Comparison of ENCODE assay signal across 32 mouse cellular contexts in genomic region chr13:9891088-9891487, GRCm38 (mm10).
DNase-seq lines count a peak whose midpoint lies in the region; ATAC-seq and TF ChIP-seq lines count a peak whose summit lies in the region.
"Had no signal": no experiment of that assay in that cellular context is flagged by ENCODE, and none has a peak within 500 bp of the region (broad histone marks: within the 10 kb centered on the region; RNA-seq: fewer than 3 reads in every experiment).

No protein-coding gene starts in this region.

- peak; percentile 31 for TF ChIP-seq CTCF in left cerebral cortex, adult 2 months (IDR thresholded peaks at IDR 0.05)
- peak; percentile 57 for TF ChIP-seq CTCF in midbrain, postnatal 0 days (IDR thresholded peaks at IDR 0.05)
- no peak for TF ChIP-seq CTCF in stomach, postnatal 0 days (IDR thresholded peaks at IDR 0.05; ENCODE audit: low read depth)

- peak overlapping the region; percentile 64 for H3K27ac ChIP-seq in left cerebral cortex, adult 2 months
- no peak overlapping the region for H3K27ac ChIP-seq in midbrain, embryonic 15.5 days
- no peak overlapping the region for H3K27ac ChIP-seq in midbrain, embryonic 16.5 days (ENCODE audit: low read length)
- no peak overlapping the region for H3K27ac ChIP-seq in midbrain, postnatal 0 days (ENCODE audit: low read depth, low read length)
- no peak overlapping the region for H3K27ac ChIP-seq in stomach, postnatal 0 days (replicated peaks)
- H3K27ac ChIP-seq: embryonic facial prominence, embryonic 10.5 days; embryonic facial prominence, embryonic 13.5 days; forebrain, embryonic 13.5 days; heart, adult 2 months; heart, embryonic 10.5 days; heart, embryonic 13.5 days; hindbrain, embryonic 15.5 days; intestine, embryonic 15.5 days had no signal

- no peak overlapping the region for H3K9ac ChIP-seq in midbrain, embryonic 15.5 days
- no peak overlapping the region for H3K9ac ChIP-seq in midbrain, embryonic 16.5 days (ENCODE audit: low read depth, low read length)
- H3K9ac ChIP-seq in midbrain, postnatal 0 days (replicated peaks; ENCODE audit: low read length, poor library complexity, severe bottlenecking): no peak overlapping the region
- H3K9ac ChIP-seq in stomach, postnatal 0 days (ENCODE audit: low read length): no peak overlapping the region
- H3K9ac ChIP-seq: embryonic facial prominence, embryonic 13.5 days; forebrain, embryonic 13.5 days; heart, embryonic 13.5 days; hindbrain, embryonic 15.5 days; intestine, embryonic 15.5 days had no signal

- TF ChIP-seq EP300 in stomach, postnatal 0 days (optimal IDR thresholded peaks at IDR 0.05): no peak

- no peak overlapping the region for H3K4me2 ChIP-seq in midbrain, embryonic 15.5 days
- no peak overlapping the region for H3K4me2 ChIP-seq in midbrain, embryonic 16.5 days (ENCODE audit: low read length)
- H3K4me2 ChIP-seq in midbrain, postnatal 0 days (ENCODE audit: low read depth, low read length, poor library complexity, severe bottlenecking): no peak overlapping the region
- no peak overlapping the region for H3K4me2 ChIP-seq in stomach, postnatal 0 days (replicated peaks; ENCODE audit: low read depth)
- H3K4me2 ChIP-seq: embryonic facial prominence, embryonic 13.5 days; forebrain, embryonic 13.5 days; heart, embryonic 13.5 days; hindbrain, embryonic 15.5 days; intestine, embryonic 15.5 days had no signal

- H3K27me3 ChIP-seq in midbrain, embryonic 15.5 days (replicated peaks): no peaks in the 10 kb centered on the region
- H3K27me3 ChIP-seq in midbrain, embryonic 16.5 days (ENCODE audit: control insufficient read depth, insufficient read depth, low read depth, low read length): no peaks in the 10 kb centered on the region
- no peaks in the 10 kb centered on the region for H3K27me3 ChIP-seq in midbrain, postnatal 0 days (ENCODE audit: insufficient read depth, low read length)
- no peaks in the 10 kb centered on the region for H3K27me3 ChIP-seq in stomach, postnatal 0 days (ENCODE audit: control insufficient read depth, insufficient read depth, low read length)
- H3K27me3 ChIP-seq: CH12.LX; embryonic facial prominence, embryonic 13.5 days; forebrain, embryonic 13.5 days; heart, embryonic 13.5 days; hindbrain, embryonic 15.5 days; intestine, embryonic 15.5 days had no signal

- intact Hi-C loops in left cerebral cortex, adult 2 months (cut with DNase I): no loop called here

- 71% methylated on average over 1 of the region's 1 CpGs for WGBS in midbrain, embryonic 15.5 days
- WGBS in midbrain, embryonic 16.5 days: 74% methylated on average over 1 of the region's 1 CpGs
- WGBS in midbrain, postnatal 0 days: 55% methylated on average over 1 of the region's 1 CpGs
- WGBS in stomach, postnatal 0 days: 78% methylated on average over 1 of the region's 1 CpGs

- H3K36me3 ChIP-seq in midbrain, embryonic 15.5 days (replicated peaks): no peaks in the 10 kb centered on the region
- no peaks in the 10 kb centered on the region for H3K36me3 ChIP-seq in midbrain, embryonic 16.5 days (ENCODE audit: control insufficient read depth, insufficient read depth, low read length)
- no peaks in the 10 kb centered on the region for H3K36me3 ChIP-seq in midbrain, postnatal 0 days (ENCODE audit: insufficient read depth, low read length)
- no peaks in the 10 kb centered on the region for H3K36me3 ChIP-seq in stomach, postnatal 0 days (ENCODE audit: control insufficient read depth, insufficient read depth, low read length)
- H3K36me3 ChIP-seq: embryonic facial prominence, embryonic 10.5 days; embryonic facial prominence, embryonic 13.5 days; G1E; heart, embryonic 10.5 days; heart, embryonic 13.5 days; hindbrain, embryonic 15.5 days; intestine, embryonic 15.5 days had no signal

- H3K4me3 ChIP-seq in left cerebral cortex, adult 2 months: no peak overlapping the region
- no peak overlapping the region for H3K4me3 ChIP-seq in midbrain, embryonic 15.5 days
- no peak overlapping the region for H3K4me3 ChIP-seq in midbrain, embryonic 16.5 days (ENCODE audit: low read depth, low read length)
- no peak overlapping the region for H3K4me3 ChIP-seq in midbrain, postnatal 0 days (ENCODE audit: low read depth, low read length)
- H3K4me3 ChIP-seq in stomach, postnatal 0 days (ENCODE audit: low read depth, low read length): no peak overlapping the region
- H3K4me3 ChIP-seq: embryonic facial prominence, embryonic 10.5 days; embryonic facial prominence, embryonic 13.5 days; erythroblast, embryonic 14.5 days; forebrain, embryonic 13.5 days; heart, adult 2 months; heart, embryonic 10.5 days; heart, embryonic 13.5 days; hindbrain, embryonic 15.5 days; intestine, embryonic 15.5 days had no signal

- no peak for DNase-seq in frontal cortex, postnatal 25 days (ENCODE audit: low spot score in 2 of 2)
- no peak for DNase-seq in left cerebral cortex, adult 2 months (ENCODE audit: extremely low spot score in 1 of 2, low spot score in 2 of 2)
- DNase-seq in left cerebral cortex, adult 8-10 months (ENCODE audit: low spot score in 2 of 2): no peak
- DNase-seq in midbrain, postnatal 0 days (ENCODE audit: low spot score): peak; percentile 19
- DNase-seq in stomach, postnatal 0 days (ENCODE audit: low spot score): no peak
- DNase-seq: adrenal gland, adult 8-10 months; adrenal gland, postnatal 25 days; B cell, adult 2 months; cerebellum, adult 11 months; cerebellum, adult 2 months; cerebellum, adult 9-11 months; cerebellum, postnatal 36 days; embryo, embryonic 11 days; gastrocnemius, postnatal 10 days; gastrocnemius, postnatal 36 days; heart, adult 2 months; heart, postnatal 14 days; heart, postnatal 4 days had no signal

- H3K4me1 ChIP-seq in midbrain, embryonic 15.5 days: no peaks in the 10 kb centered on the region
- H3K4me1 ChIP-seq in midbrain, embryonic 16.5 days (ENCODE audit: control insufficient read depth, insufficient read depth, low read length): no peaks in the 10 kb centered on the region
- no peaks in the 10 kb centered on the region for H3K4me1 ChIP-seq in midbrain, postnatal 0 days (ENCODE audit: insufficient read depth, low read length)
- no peaks in the 10 kb centered on the region for H3K4me1 ChIP-seq in stomach, postnatal 0 days (replicated peaks; ENCODE audit: control insufficient read depth, insufficient read depth)
- H3K4me1 ChIP-seq: embryonic facial prominence, embryonic 13.5 days; forebrain, embryonic 13.5 days; heart, embryonic 10.5 days; hindbrain, embryonic 15.5 days had no signal

- H3K9me3 ChIP-seq in midbrain, embryonic 15.5 days: no peaks in the 10 kb centered on the region
- H3K9me3 ChIP-seq in midbrain, embryonic 16.5 days (replicated peaks; ENCODE audit: control insufficient read depth, low read length, poor library complexity, severe bottlenecking): no peaks in the 10 kb centered on the region
- H3K9me3 ChIP-seq in midbrain, postnatal 0 days (ENCODE audit: low read length): no peaks in the 10 kb centered on the region
- H3K9me3 ChIP-seq in stomach, postnatal 0 days (ENCODE audit: control insufficient read depth, low read length): no peaks in the 10 kb centered on the region
- H3K9me3 ChIP-seq: embryonic facial prominence, embryonic 10.5 days; embryonic facial prominence, embryonic 13.5 days; forebrain, embryonic 13.5 days; G1E; heart, embryonic 10.5 days; heart, embryonic 13.5 days; hindbrain, embryonic 15.5 days; intestine, embryonic 15.5 days had no signal

- peak; percentile 13; the same call in 1 of the 2 replicates for ATAC-seq in frontal cortex, adult (ENCODE audit: low TSS enrichment)
- 0 out of 2 replicates have a peak, but pooled peaks have one; percentile 17 for ATAC-seq in midbrain, embryonic 15.5 days (replicated peaks)
- no peak for ATAC-seq in midbrain, embryonic 16.5 days
- no peak for ATAC-seq in midbrain, postnatal 0 days (ENCODE audit: low FRiP score)
- ATAC-seq in stomach, postnatal 0 days (ENCODE audit: low FRiP score, low TSS enrichment): no peak
- ATAC-seq: activated CD4-positive, CD25-positive, alpha-beta regulatory T cell, adult 4 months; forebrain, embryonic 13.5 days; intestine, embryonic 15.5 days had no signal

Comparison
In these comparisons a context has a peak if more than half of its experiments do, and no peak if none do; other contexts are left out.
1. ATAC-seq: peak in frontal cortex, adult (single experiment) and midbrain, embryonic 15.5 days (single experiment); none in midbrain, embryonic 16.5 days (single experiment), midbrain, postnatal 0 days (single experiment) and stomach, postnatal 0 days (single experiment).